Mouse (Mus musculus): Measurements from ENCODE around the gene Snapc4.

The Snapc4 gene

DNA sequence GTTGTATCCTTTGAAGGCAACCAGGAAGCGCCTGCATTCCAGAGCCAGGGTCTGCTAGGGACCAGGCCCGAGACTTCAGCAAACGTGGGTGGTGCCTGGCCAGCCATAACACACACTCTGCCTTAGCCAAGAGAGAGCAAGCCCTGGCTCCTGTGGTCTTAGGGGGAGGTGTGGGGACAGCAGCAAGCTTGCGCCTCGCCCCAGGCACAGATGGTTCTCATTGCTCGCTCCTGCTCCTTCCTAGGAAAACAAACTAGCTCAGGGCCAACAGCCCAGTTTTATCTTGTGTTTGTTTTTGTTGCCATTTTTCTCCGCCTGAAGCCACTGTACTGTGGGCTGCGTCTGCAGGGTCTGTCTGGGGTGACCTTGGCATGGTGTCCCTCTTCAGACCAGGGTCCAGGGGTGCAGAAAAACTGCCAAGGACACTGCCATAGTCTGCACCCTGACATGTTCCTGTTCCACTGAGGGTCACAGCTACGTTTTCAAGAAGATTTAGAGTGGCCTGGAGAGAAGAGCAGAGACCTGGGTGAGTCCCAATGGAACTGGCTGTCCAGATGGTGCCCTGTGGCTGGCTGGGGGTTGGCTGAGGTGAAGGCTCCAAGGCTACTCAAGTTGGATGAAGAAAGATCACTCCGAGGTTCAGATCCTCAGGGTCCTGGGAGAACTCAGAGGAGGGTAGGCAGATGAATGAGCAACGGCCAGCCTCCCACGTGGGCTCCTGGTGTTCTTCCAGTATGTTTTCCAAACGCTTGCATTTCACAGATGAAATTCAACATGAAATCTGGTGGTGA is 66.0 kb downstream of the Snapc4 start:
- DNase-seq (ENCODE audit: low read depth, low spot score): no peak

DNA sequence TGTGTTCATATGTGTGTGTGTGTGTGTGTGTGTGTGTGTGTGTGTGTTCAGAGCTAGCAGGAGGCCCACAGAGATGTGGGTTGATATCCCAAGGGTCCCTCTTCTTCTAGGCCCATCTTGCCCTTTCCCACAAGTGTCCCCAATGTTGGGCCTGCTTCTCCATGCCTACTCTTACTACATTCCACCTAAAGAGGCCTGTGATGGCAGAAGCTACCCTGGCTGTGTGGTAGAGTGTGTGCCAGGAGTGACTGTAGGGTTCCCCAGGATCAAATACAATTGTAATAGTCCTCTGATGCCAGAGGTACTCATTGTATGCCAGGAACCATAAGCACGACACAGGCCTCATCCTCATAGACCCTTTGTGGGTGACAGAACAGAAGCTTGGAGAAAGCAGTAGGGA is 67.1 kb downstream of the Snapc4 start:
- no peak for DNase-seq (ENCODE audit: low read depth, low spot score)

DNA sequence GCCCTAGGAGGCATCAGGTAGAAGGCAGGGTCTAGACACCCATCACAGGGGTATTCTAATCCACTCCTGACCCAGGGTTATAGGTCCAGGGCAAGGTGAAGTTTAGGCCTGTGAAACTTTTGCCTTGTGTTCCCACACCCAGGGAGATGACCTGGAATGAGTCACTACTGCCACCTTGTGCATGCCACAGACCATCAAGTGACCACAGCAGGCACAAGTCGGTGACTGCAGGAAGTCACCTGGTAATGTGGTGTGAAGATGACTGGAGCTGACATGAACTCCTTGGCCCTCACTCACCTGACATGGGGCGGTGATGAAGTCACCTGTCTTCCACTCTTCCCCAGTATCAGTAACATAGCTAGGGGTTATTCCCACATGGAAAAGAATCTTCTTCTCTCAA is 67.6 kb downstream of the Snapc4 start:
- DNase-seq (ENCODE audit: low read depth, low spot score): peak; percentile 24
